Mouse (Mus musculus): Measurements from ENCODE around the gene Sorbs1.

The Sorbs1 gene

GRCm38 (mm10) chr19:40436465-40437200 is 76.9 kb downstream of the Sorbs1 start:
- DNase-seq (ENCODE audit: low spot score in 2 of 2), result no peak

GRCm38 (mm10) chr19:40435797-40436196 is 77.8 kb downstream of the Sorbs1 start:
- no peak for DNase-seq (ENCODE audit: low spot score in 2 of 2)

- DNase-seq (ENCODE audit: low spot score in 2 of 2), result no peak
Measured at GRCm38 (mm10) chr19:40435045-40435444, 78.5 kb downstream of the Sorbs1 start.

GRCm38 (mm10) chr19:40434042-40434869 is 79.3 kb downstream of the Sorbs1 start:
- DNase-seq (ENCODE audit: low spot score in 2 of 2), result no peak

- DNase-seq (ENCODE audit: low spot score in 2 of 2), result no peak
Measured at GRCm38 (mm10) chr19:40433316-40433912, 80.2 kb downstream of the Sorbs1 start.

GRCm38 (mm10) chr19:40431969-40432368 is 81.6 kb downstream of the Sorbs1 start:
- DNase-seq (ENCODE audit: low spot score in 2 of 2), result no peak

GRCm38 (mm10) chr19:40429572-40429971 is 84.0 kb downstream of the Sorbs1 start:
- no peak for DNase-seq (ENCODE audit: low spot score in 2 of 2)

GRCm38 (mm10) chr19:40429169-40429568 is 84.4 kb downstream of the Sorbs1 start:
- DNase-seq (ENCODE audit: low spot score in 2 of 2), result no peak

- DNase-seq (ENCODE audit: low spot score in 2 of 2), result no peak
Measured at GRCm38 (mm10) chr19:40426103-40426960, 87.2 kb downstream of the Sorbs1 start.

GRCm38 (mm10) chr19:40425326-40425725 is 88.3 kb downstream of the Sorbs1 start:
- no peak for DNase-seq (ENCODE audit: low spot score in 2 of 2)

- no peak for DNase-seq (ENCODE audit: low spot score in 2 of 2)
Measured at GRCm38 (mm10) chr19:40421037-40421436, 92.5 kb downstream of the Sorbs1 start.

- no peak for DNase-seq (ENCODE audit: low spot score in 2 of 2)
Measured at GRCm38 (mm10) chr19:40419315-40419714, 94.3 kb downstream of the Sorbs1 start.

GRCm38 (mm10) chr19:40417155-40417821 is 96.3 kb downstream of the Sorbs1 start:
- no peak for DNase-seq (ENCODE audit: low spot score in 2 of 2)

- DNase-seq (ENCODE audit: low spot score in 2 of 2), result no peak
Measured at GRCm38 (mm10) chr19:40415725-40416124, 97.9 kb downstream of the Sorbs1 start.

GRCm38 (mm10) chr19:40414798-40415475 is 98.6 kb downstream of the Sorbs1 start:
- no peak for DNase-seq (ENCODE audit: low spot score in 2 of 2)

- no peak for DNase-seq (ENCODE audit: low spot score in 2 of 2)
Measured at GRCm38 (mm10) chr19:40414386-40414785, 99.2 kb downstream of the Sorbs1 start.

- no peak for DNase-seq (ENCODE audit: low spot score in 2 of 2)
Measured at GRCm38 (mm10) chr19:40411379-40411813, 102.2 kb downstream of the Sorbs1 start.

GRCm38 (mm10) chr19:40410511-40410910 is 103.1 kb downstream of the Sorbs1 start:
- no peak for DNase-seq (ENCODE audit: low spot score in 2 of 2)

GRCm38 (mm10) chr19:40410109-40410508 is 103.5 kb downstream of the Sorbs1 start:
- no peak for DNase-seq (ENCODE audit: low spot score in 2 of 2)

- DNase-seq (ENCODE audit: low spot score in 2 of 2), result no peak
Measured at GRCm38 (mm10) chr19:40409500-40410035, 104.0 kb downstream of the Sorbs1 start.

Measured in spleen, postnatal 36 days (tissue).